Mouse (Mus musculus): ENCODE results near the gene Cfap65. TPM values are rescaled to one million over a fixed set of nuclear protein-coding genes. Genes with fewer than 3 reads are reported as not detected.

The Cfap65 gene
- polyA plus RNA-seq, 1 experiment, result 27.7 TPM

GRCm38 (mm10) chr1:74941651-74942360 lies 6.4 kb upstream of the Cfap65 start:
- Histone ChIP-seq H3K4me1 (ENCODE audit: control insufficient read depth, insufficient read depth, low read length) (no peaks in the 10 kb centered on the region), H3K4me3 (replicated peaks; ENCODE audit: extremely low read depth, low read depth, low read length) (no peak overlapping the region)
- no peak for DNase-seq
- 40% methylated on average over 12 of the region's 12 CpGs for WGBS
- no peak for TF ChIP-seq POLR2A (IDR thresholded peaks at IDR 0.05; ENCODE audit: borderline replicate concordance, extremely low read depth, low read depth, low read length)
- no peak for TF ChIP-seq CTCF (IDR thresholded peaks at IDR 0.05; ENCODE audit: insufficient read depth, low read length)

DNA sequence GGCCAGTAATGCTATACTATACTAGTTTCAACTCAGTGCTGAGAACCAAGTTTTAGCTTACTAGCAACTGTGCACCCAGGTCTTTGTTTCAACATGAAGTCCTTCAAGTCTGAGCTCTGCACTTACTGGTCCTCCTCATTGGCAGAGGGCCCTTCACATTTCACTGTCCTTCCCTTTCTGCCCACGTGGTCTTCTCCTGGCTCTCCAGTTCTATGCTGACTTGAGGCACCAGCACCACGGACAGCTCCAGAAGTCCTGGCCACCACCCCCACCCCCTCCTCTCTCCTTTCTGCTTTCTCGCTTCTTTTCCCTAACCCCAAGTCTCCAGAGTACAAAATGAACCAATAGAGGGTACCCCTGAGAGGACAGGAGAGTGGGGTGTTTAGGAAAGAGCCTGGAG lies 4.4 kb upstream of the Cfap65 start:
- 0 out of 2 replicates have a peak, but pooled peaks cover 3% of the 10 kb centered on the region for H3K4me1 ChIP-seq (ENCODE audit: control insufficient read depth, insufficient read depth, low read length)
- H3K4me3 ChIP-seq (replicated peaks; ENCODE audit: extremely low read depth, low read depth, low read length), result no peak overlapping the region
- DNase-seq, result no peak
- WGBS, result 2% methylated on average over 3 of the region's 3 CpGs
- TF ChIP-seq POLR2A (IDR thresholded peaks at IDR 0.05; ENCODE audit: borderline replicate concordance, extremely low read depth, low read depth, low read length) (no peak), CTCF (IDR thresholded peaks at IDR 0.05; ENCODE audit: insufficient read depth, low read length) (no peak)

GRCm38 (mm10) chr1:74936221-74936830 lies 927 bp upstream of the Cfap65 start:
- Histone ChIP-seq H3K4me1 (ENCODE audit: control insufficient read depth, insufficient read depth, low read length) (0 out of 2 replicates have a peak, but pooled peaks cover 3% of the 10 kb centered on the region), H3K4me3 (replicated peaks; ENCODE audit: extremely low read depth, low read depth, low read length) (no peak overlapping the region)
- 47% methylated on average over 12 of the region's 12 CpGs for WGBS
- TF ChIP-seq CTCF (IDR thresholded peaks at IDR 0.05; ENCODE audit: insufficient read depth, low read length) (no peak), POLR2A (IDR thresholded peaks at IDR 0.05; ENCODE audit: borderline replicate concordance, extremely low read depth, low read depth, low read length) (no peak)
- no peak for DNase-seq

GRCm38 (mm10) chr1:74927621-74928296 lies 7.6 kb downstream of the Cfap65 start:
- H3K4me1 ChIP-seq (ENCODE audit: control insufficient read depth, insufficient read depth, low read length), result no peaks in the 10 kb centered on the region
- TF ChIP-seq CTCF (IDR thresholded peaks at IDR 0.05; ENCODE audit: insufficient read depth, low read length) (no peak), POLR2A (IDR thresholded peaks at IDR 0.05; ENCODE audit: borderline replicate concordance, extremely low read depth, low read depth, low read length) (no peak)
- WGBS, result 77% methylated on average over 9 of the region's 9 CpGs
- H3K4me3 ChIP-seq (replicated peaks; ENCODE audit: extremely low read depth, low read depth, low read length), result no peak overlapping the region
- DNase-seq, result no peak

DNA sequence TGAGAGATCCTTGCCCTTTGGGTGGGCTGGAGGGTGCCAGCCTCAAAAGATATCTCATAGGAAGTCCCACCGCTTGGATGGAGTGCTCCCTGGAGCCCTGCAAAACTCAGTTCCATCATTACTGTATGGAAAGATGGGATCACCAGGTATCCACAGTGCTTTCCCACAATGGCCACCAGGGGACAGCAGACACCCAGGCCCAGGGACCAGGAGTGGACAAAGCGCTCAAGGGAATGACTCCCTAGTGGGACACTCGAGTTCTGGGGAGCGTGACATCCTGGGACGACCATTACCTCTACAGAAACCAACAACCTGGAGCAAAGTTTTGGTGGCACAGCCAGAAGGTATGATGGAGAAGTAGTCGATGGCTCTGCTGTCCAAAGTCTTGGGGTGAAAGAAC lies 8.7 kb downstream of the Cfap65 start:
- peak; percentile 39 for DNase-seq
- H3K4me1 ChIP-seq (ENCODE audit: control insufficient read depth, insufficient read depth, low read length), result no peaks in the 10 kb centered on the region
- H3K4me3 ChIP-seq (replicated peaks; ENCODE audit: extremely low read depth, low read depth, low read length), result no peak overlapping the region
- no peak for TF ChIP-seq POLR2A (IDR thresholded peaks at IDR 0.05; ENCODE audit: borderline replicate concordance, extremely low read depth, low read depth, low read length)
- peak; percentile 83 for TF ChIP-seq CTCF (IDR thresholded peaks at IDR 0.05; ENCODE audit: insufficient read depth, low read length)
- WGBS, result 31% methylated on average over 6 of the region's 6 CpGs

DNA sequence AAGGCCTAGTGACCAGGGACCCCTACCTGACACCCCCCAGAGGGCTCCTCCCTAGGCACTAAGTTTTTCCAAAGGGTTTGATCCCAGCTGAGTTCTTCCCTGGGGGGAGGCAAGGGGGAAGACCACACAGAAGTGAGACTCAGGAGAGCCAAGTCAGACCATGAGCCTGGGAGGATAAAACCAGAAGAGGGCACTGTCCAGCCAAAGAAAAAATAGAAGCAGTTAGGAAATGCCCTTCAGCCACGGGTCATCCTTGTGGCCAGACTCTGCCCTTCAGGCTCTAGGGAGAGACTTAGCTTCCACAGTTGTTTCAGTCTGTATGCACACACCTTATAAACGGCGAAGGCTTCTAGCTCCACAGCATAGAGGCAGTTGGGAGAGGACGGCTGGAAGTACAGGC lies 10.9 kb downstream of the Cfap65 start:
- Histone ChIP-seq H3K4me1 (ENCODE audit: control insufficient read depth, insufficient read depth, low read length) (no peaks in the 10 kb centered on the region), H3K4me3 (replicated peaks; ENCODE audit: extremely low read depth, low read depth, low read length) (no peak overlapping the region)
- no peak for TF ChIP-seq CTCF (IDR thresholded peaks at IDR 0.05; ENCODE audit: insufficient read depth, low read length)
- no peak for TF ChIP-seq POLR2A (IDR thresholded peaks at IDR 0.05; ENCODE audit: borderline replicate concordance, extremely low read depth, low read depth, low read length)
- WGBS, result 62% methylated on average over 4 of the region's 4 CpGs
- no peak for DNase-seq

DNA sequence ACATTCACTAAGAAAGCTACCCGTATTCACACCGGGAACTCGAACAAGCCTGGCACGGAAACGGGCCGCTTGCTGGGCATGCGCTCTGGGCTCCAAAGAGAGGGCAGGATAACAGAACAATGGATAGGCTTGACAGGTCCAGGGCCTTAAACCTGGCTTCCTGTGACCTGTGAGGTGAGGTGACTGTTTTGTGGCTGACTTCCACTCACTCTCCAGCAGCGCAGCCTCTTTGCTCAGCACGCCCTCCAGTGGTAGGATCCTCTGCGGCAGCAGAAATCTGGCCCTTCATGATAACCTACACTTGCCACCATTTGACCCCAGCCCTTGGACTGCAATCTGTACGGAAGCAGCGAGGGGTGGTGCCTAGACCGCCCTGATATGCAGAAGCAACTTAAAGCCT lies 19.7 kb downstream of the Cfap65 start:
- DNase-seq, result no peak
- H3K4me3 ChIP-seq (replicated peaks; ENCODE audit: extremely low read depth, low read depth, low read length), result no peak overlapping the region
- TF ChIP-seq CTCF (IDR thresholded peaks at IDR 0.05; ENCODE audit: insufficient read depth, low read length) (peak; percentile 41; the same call in 1 of the 2 replicates), POLR2A (IDR thresholded peaks at IDR 0.05; ENCODE audit: borderline replicate concordance, extremely low read depth, low read depth, low read length) (no peak)
- H3K4me1 ChIP-seq (ENCODE audit: control insufficient read depth, insufficient read depth, low read length), result no peaks in the 10 kb centered on the region
- 24% methylated on average over 13 of the region's 13 CpGs for WGBS

- H3K4me1 ChIP-seq (ENCODE audit: control insufficient read depth, insufficient read depth, low read length), result no peaks in the 10 kb centered on the region
- WGBS, result 12% methylated on average over 6 of the region's 6 CpGs
- no peak for DNase-seq
- TF ChIP-seq CTCF (IDR thresholded peaks at IDR 0.05; ENCODE audit: insufficient read depth, low read length) (no peak), POLR2A (IDR thresholded peaks at IDR 0.05; ENCODE audit: borderline replicate concordance, extremely low read depth, low read depth, low read length) (no peak)
- H3K4me3 ChIP-seq (replicated peaks; ENCODE audit: extremely low read depth, low read depth, low read length), result no peak overlapping the region
Observed at GRCm38 (mm10) chr1:74902191-74902590, 33.2 kb downstream of the Cfap65 start.

DNA sequence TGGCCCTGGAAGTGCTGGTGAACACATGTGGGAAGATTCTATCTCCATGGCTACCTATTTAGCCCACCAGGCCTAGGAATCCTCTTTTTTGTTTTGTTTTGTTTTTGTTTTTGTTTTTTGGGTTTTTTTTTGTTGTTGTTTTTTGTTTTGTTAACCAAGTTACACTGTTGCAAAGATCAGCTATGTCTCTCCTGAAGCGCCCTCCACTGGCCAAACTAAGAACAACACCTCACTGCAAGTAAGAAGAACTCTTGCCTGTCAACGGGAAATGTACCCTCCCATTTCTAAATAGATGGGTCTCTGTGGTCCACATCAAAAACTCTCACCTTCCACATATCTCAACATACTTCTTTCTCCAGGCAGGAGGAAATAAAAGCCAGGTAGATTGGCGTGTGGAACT lies 33.7 kb downstream of the Cfap65 start:
- Histone ChIP-seq H3K4me1 (ENCODE audit: control insufficient read depth, insufficient read depth, low read length) (no peaks in the 10 kb centered on the region), H3K4me3 (replicated peaks; ENCODE audit: extremely low read depth, low read depth, low read length) (no peak overlapping the region)
- WGBS, result 7% methylated on average over 3 of the region's 3 CpGs
- DNase-seq, result peak; percentile 46
- TF ChIP-seq CTCF (IDR thresholded peaks at IDR 0.05; ENCODE audit: insufficient read depth, low read length) (no peak), POLR2A (IDR thresholded peaks at IDR 0.05; ENCODE audit: borderline replicate concordance, extremely low read depth, low read depth, low read length) (no peak)

All from lung, adult 2 months (tissue).